Mouse (Mus musculus): ENCODE data around the gene Csf2ra. TPM values are rescaled to one million over a fixed set of nuclear protein-coding genes. Genes with fewer than 3 reads are reported as not detected.
A peak's percentile ranks its signal among the peaks of the same experiment; 100 is the strongest.
"Not testable (repeated sequence)": the region's sequence is repeated elsewhere in the genome, so short reads cannot be mapped to it uniquely, and the experiment has no call there.

Csf2ra gene
- total RNA-seq, 4 experiments from 2014 or later: 38.8 to 50.3 (median 43.9) TPM

- peak; percentile 3 to 25 for DNase-seq (ENCODE audit: low spot score in 2 of 2)
Observed at GRCm38 (mm10) chr19:61224678-61225525, 3.3 kb downstream of the Csf2ra start.

GRCm38 (mm10) chr19:61223706-61224328 is 4.4 kb downstream of the Csf2ra start:
- no peak for DNase-seq (ENCODE audit: low spot score in 2 of 2)

GRCm38 (mm10) chr19:61207506-61207905 is 20.7 kb downstream of the Csf2ra start:
- DNase-seq (ENCODE audit: low spot score in 2 of 2): not testable (repeated sequence)

GRCm38 (mm10) chr19:61199836-61200235 is 28.4 kb downstream of the Csf2ra start:
- no peak for DNase-seq (ENCODE audit: low spot score in 2 of 2)

DNA sequence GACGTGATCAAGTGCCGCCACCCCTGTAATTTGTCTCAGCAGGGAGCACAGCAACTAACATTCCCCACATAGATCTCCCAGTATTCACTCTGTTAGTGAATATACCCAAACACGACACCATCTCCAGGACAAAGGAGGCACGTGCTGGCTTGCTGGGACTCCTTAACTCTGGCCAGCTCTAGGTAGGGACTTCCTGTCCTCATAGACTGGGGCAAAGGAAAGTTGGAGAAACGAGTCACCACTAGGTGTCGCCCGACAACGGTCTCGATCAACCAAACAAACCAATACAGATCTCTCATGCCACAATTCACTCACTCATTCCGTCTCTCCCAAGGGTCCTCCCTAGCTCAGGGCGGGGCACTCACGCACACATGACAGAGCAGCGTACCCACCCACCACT is 28.9 kb downstream of the Csf2ra start:
- DNase-seq (ENCODE audit: low spot score in 2 of 2): peak; percentile 72 to 88

DNA sequence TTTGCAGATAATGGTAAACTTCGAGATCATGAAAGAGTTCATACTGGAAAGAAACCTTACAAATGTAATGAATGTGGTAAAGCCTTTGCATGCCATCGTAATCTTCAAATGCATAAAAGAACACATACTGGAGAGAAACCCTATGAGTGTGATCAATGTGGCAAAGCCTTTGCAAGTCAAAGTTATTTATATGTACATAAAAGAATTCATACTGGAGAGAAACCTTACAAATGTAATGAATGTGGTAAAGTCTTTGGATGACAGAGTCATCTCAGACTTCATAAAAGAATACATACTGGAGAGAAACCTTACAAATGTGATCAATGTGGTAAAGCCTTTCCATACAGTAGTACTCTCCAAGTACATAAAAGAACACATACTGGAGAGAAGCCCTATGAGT is 44.6 kb downstream of the Csf2ra start, which contains the start of gene Gm6020:
Gene Gm6020, plus strand, starts transcription at position 301 of the 400 bp plus-strand sequence.
- not testable (repeated sequence) for DNase-seq (ENCODE audit: low spot score in 2 of 2)

GRCm38 (mm10) chr19:61175756-61176324 is 52.4 kb downstream of the Csf2ra start, which contains the start of gene Gm7102:
TSS of gene Gm7102 (minus strand) at chr19:61176309.
- DNase-seq (ENCODE audit: low spot score in 2 of 2): no peak

Other genes with a start within 250 kb of the Csf2ra start
- gene Zfp950, start 87.6 kb downstream of the Csf2ra start, total RNA-seq (2022): 10 to 100 TPM; 40.1 to 64.3 (median 47.5) TPM
- gene Gm7102, start 52.1 kb downstream of the Csf2ra start, total RNA-seq (2022): not detected
- gene Gm6020, start 44.5 kb downstream of the Csf2ra start, total RNA-seq (2022): not detected
- gene Gm21060, start 68.6 kb upstream of the Csf2ra start, total RNA-seq (2022): not detected

Measured in layer of hippocampus, adult 8-10 months (tissue).